Mouse (Mus musculus) midbrain, embryonic 11.5 days (tissue): ENCODE measurements around the gene Ccdc47. TPM values are rescaled to one million over a fixed set of nuclear protein-coding genes. Genes with fewer than 3 reads are reported as not detected.

ENCODE experiments used
- ATAC-seq: fragments of 200-750 bp; cut with Nextera tagmentation; 2 replicates; pipeline ENCODE4 v1.8.0; 2017; ENCODE audit warnings: moderate TSS enrichment, moderate library complexity; ENCODE audit not compliant: low FRiP score
- DNase-seq: peaks from one replicate; pipeline ENCODE4 v3.0.0; 2015; ENCODE audit warnings: low spot score; ENCODE audit errors: missing footprints
- H3K27ac ChIP-seq: fragments of 300-500 bp; sonication (generic); 2 replicates; pipeline ENCODE4 v1.5.1; 2014; ENCODE audit warnings: low read depth, low read length
- H3K27me3 ChIP-seq: fragments of 300-500 bp; sonication (generic); 2 replicates; pipeline ENCODE4 v1.6.1; 2014; ENCODE audit warnings: mild to moderate bottlenecking, low read length, moderate library complexity, mixed read lengths; ENCODE audit not compliant: control insufficient read depth, insufficient read depth
- H3K36me3 ChIP-seq: fragments of 300-500 bp; sonication (generic); 2 replicates; pipeline ENCODE4 v1.6.1; 2014; ENCODE audit warnings: mild to moderate bottlenecking, low read length, moderate library complexity, mixed read lengths; ENCODE audit not compliant: control insufficient read depth, insufficient read depth
- H3K4me1 ChIP-seq: fragments of 300-500 bp; sonication (generic); 2 replicates; pipeline ENCODE4 v1.6.1; 2014; ENCODE audit warnings: low read length; ENCODE audit not compliant: control insufficient read depth, insufficient read depth
- H3K4me2 ChIP-seq: fragments of 300-500 bp; sonication (generic); 2 replicates; pipeline ENCODE4 v1.6.1; 2014; ENCODE audit warnings: mild to moderate bottlenecking, moderate library complexity
- H3K4me3 ChIP-seq: fragments of 300-500 bp; sonication (generic); 2 replicates; pipeline ENCODE4 v1.5.1; 2014; ENCODE audit warnings: low read depth, low read length
- H3K9ac ChIP-seq: fragments of 300-500 bp; sonication (generic); 2 replicates; pipeline ENCODE4 v1.6.1; 2014; ENCODE audit warnings: low read length
- H3K9me3 ChIP-seq: fragments of 300-500 bp; sonication (generic); 2 replicates; pipeline ENCODE4 v1.6.1; 2016; ENCODE audit warnings: low read length; ENCODE audit not compliant: control insufficient read depth
- WGBS: fragments of 180-500 bp; shearing (Covaris S2); extraction: QIAGEN DNeasy Blood & Tissue Kit; methylation state at CpG from one replicate; pipeline ENCODE4 v1.1.7; 2014; 5-methylcytosine and 5-hydroxymethylcytosine counted together
- polyA plus RNA-seq: library from polyadenylated mRNA; unstranded; fragments of >200 nt; fragmentation: Nextera tagmentation; extraction: Ambion mirVana; gene quantifications from 2 replicates; pipeline ENCODE4 v1.2.1, GENCODE M21; 2014

The Ccdc47 gene
- polyA plus RNA-seq = 74.1 and 76.4 TPM in 2 replicates

DNA sequence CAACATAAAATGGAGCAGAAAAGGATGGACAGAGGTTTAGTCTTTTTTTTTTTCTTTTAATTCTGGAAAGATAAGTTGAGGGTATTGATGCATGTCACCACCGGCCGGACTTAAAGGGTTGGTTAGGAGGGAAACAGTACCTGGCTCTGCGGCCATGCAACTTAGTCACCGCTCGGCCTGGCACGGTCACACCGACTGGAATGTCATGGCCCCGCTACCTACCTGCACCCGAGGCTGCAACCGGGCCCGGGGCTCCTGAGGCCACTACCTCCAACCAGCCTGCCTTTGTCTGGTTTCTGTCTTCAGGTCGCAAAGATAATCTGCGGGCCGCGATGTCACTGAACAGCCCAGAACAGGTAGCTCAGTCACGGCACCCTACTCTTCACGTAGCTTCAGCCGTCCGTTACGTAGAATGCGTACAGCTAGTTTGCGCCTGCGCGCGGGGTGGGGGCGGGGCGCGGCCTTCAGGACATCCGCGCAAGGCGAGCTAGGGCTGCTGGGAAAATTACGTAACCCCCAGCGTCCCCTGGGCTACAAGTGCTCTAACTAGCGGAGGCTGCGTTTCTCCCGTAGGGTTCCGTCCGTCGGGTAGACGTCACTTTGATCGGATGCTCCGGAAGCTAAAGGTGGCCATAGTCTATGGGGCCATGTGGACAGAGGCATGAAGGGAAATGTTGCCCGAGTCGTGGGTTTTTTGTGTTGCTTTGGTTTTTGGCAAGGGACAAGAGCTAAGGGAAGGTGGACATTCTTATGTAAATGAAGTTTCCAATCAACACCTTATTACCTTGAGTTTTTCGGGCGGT lies at the start of gene Ccdc47:
Gene Ccdc47 (minus strand): TSS at position 418 of the 803 bp plus-strand sequence.
- DNase-seq = peak; percentile 99
- Histone ChIP-seq H3K4me1 (peaks cover 21% of the 10 kb centered on the region), H3K27me3 (no peaks in the 10 kb centered on the region), H3K36me3 (peaks cover 3% of the 10 kb centered on the region; the same call in 1 of the 2 replicates), H3K4me3 (peak within 1 kb of the TSS; percentile 57), H3K9ac (peak within 1 kb of the TSS; percentile 79), H3K4me2 (peak within 1 kb of the TSS; percentile 60), H3K27ac (peak within 1 kb of the TSS; percentile 81), H3K9me3 (no peaks in the 10 kb centered on the region)
- WGBS = under 1% methylated on average over 46 of the region's 46 CpGs
- ATAC-seq = peak; percentile 97

DNA sequence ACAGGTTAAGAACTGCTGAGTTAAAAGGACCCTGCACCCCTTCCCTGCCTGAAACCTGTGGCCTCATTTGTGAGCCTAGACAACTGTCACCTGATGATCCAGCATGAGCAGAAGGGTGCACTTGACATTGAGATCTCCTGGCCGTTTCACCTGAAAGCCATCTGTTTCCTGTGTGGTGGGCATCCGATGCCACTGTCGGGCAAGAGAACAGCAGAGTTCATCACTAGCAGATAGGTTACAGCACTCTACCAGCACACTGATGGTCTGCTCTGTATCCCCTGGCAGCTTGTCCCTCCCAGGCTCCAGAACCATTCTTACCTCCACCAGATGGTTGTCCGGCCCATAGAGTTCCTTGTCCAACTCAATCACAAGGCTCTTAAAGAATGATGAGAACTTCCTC lies 49.4 kb upstream of the Ccdc47 start:
- DNase-seq (no peak), ATAC-seq (no peak)
- no peaks in the 10 kb centered on the region for H3K27me3 ChIP-seq
- peaks cover 53% of the 10 kb centered on the region for H3K36me3 ChIP-seq
- H3K9me3 ChIP-seq = no peaks in the 10 kb centered on the region
- no peak overlapping the region for H3K27ac ChIP-seq
- H3K4me1 ChIP-seq = 0 out of 2 replicates have a peak, but pooled peaks cover 3% of the 10 kb centered on the region
- no peak overlapping the region for H3K4me2 ChIP-seq
- H3K9ac ChIP-seq = no peak overlapping the region
- no peak overlapping the region for H3K4me3 ChIP-seq
- 95% methylated on average over 4 of the region's 4 CpGs for WGBS

DNA sequence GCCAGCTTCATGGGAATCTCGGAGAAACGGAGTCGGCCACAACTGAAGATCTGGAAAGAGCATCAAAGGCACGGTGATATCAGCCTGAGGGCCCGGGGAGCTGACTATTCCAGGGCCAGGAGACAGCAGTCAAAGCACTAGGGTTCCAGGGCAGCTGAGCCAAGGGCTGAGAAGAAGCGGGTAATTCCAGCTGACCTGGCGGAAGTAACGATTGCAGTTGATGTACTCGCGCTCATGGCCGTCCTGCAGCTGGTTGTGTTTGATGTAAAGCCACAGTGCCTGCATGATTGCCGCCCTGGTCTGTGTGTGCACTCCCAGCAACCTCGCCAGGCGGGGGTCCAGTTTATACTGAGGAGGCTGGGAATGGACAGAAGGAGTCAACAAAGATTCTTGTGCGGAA lies 48.8 kb upstream of the Ccdc47 start:
- H3K4me1 ChIP-seq = 0 out of 2 replicates have a peak, but pooled peaks cover 3% of the 10 kb centered on the region
- no peak for DNase-seq

DNA sequence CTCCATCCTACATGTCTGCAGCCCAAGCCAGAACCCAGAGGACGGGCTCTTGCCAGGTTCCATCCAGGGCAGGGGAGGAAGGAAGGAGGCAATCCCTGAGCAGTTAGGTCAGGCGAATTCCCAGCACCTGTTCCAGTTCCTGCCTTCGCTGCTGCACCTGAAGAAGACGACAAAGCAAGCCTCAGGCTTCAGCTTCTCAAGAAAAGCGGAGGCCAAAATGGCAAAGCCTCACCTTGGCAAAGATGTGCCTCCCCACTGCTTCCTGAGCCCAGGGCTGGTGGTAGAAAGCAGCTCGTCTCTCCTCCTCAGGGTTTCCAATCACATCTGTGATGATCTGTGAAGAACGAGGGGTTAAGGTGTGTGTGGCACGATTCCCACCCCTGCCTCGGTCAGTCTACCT lies 47.8 kb upstream of the Ccdc47 start:
- Histone ChIP-seq H3K4me3 (no peak overlapping the region), H3K27me3 (no peaks in the 10 kb centered on the region), H3K27ac (no peak overlapping the region), H3K36me3 (peaks cover 54% of the 10 kb centered on the region), H3K4me2 (no peak overlapping the region), H3K4me1 (0 out of 2 replicates have a peak, but pooled peaks cover 3% of the 10 kb centered on the region), H3K9me3 (no peaks in the 10 kb centered on the region), H3K9ac (no peak overlapping the region)
- no peak for ATAC-seq
- no peak for DNase-seq
- WGBS = 96% methylated on average over 9 of the region's 9 CpGs

More for the DNA sequence above, 48.8 kb upstream of the Ccdc47 start:
- Histone ChIP-seq H3K4me2 (no peak overlapping the region), H3K9ac (no peak overlapping the region), H3K27me3 (no peaks in the 10 kb centered on the region), H3K27ac (no peak overlapping the region), H3K9me3 (no peaks in the 10 kb centered on the region), H3K4me3 (no peak overlapping the region), H3K36me3 (peaks cover 53% of the 10 kb centered on the region)
- WGBS = 96% methylated on average over 15 of the region's 15 CpGs
- ATAC-seq = no peak

GRCm38 (mm10) chr11:106260826-106261450 lies 44.8 kb upstream of the Ccdc47 start:
- Histone ChIP-seq H3K4me1 (peaks cover 10% of the 10 kb centered on the region), H3K4me2 (no peak overlapping the region), H3K27me3 (no peaks in the 10 kb centered on the region), H3K9me3 (no peaks in the 10 kb centered on the region), H3K36me3 (peaks cover 52% of the 10 kb centered on the region), H3K9ac (no peak overlapping the region), H3K27ac (no peak overlapping the region), H3K4me3 (no peak overlapping the region)
- no peak for DNase-seq
- 89% methylated on average over 14 of the region's 14 CpGs for WGBS
- ATAC-seq = no peak

- Histone ChIP-seq H3K27me3 (no peaks in the 10 kb centered on the region), H3K4me2 (peak overlapping the region; percentile 64), H3K9me3 (no peaks in the 10 kb centered on the region), H3K4me1 (peaks cover 15% of the 10 kb centered on the region), H3K36me3 (peaks cover 15% of the 10 kb centered on the region), H3K4me3 (peak overlapping the region; percentile 88), H3K27ac (peak overlapping the region; percentile 60; the same call in 1 of the 2 replicates), H3K9ac (peak overlapping the region; percentile 86)
- DNase-seq (no peak), ATAC-seq (no peak)
- 77% methylated on average over 5 of the region's 5 CpGs for WGBS
Measured at GRCm38 (mm10) chr11:106256775-106257174, 40.6 kb upstream of the Ccdc47 start.

DNA sequence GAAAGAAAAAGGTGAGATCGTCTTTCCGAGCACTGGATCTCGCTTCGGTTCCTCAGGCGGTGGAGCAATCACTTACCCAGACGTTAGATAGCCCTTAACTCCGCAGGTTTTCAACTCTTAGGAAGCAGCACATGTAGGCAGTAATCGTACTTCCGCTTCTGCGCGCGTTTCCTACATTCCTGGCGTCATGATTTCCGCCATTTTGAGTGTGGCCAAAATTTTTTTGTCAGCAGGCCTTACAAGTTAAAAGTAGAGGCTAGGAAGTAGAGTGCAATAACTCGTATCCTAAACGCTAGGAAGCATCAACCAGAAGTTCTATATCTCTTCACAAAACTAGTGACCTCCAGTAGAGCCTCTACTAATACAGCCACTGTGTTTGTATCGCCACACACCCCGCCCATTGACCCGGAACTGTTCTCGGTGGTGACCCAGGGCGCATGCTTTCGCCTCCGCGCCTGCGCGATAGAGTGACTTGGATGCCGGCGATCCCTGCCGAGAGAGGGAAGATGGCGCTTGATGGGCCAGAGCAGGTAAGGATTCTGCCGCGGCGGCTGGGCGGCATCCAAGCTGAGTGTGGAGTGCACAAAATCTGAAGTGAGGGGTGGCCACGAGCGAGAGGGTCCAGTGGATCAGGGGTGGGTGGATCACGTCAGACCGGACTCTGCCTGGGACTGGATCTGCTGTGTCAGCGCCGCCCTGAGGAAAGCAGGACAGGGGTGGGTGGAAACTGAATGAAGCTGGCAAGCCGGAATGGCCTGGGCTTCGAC lies 39.7 kb upstream of the Ccdc47 start, which contains the start of the genes Ftsj3 and Psmc5:
Gene Ftsj3 (minus strand): TSS at position 395 of the 767 bp plus-strand sequence.
Gene Psmc5 (plus strand): TSS at position 470 of the 767 bp plus-strand sequence.
- Histone ChIP-seq H3K4me3 (peak within 1 kb of the TSS; percentile 88), H3K27me3 (no peaks in the 10 kb centered on the region), H3K9ac (peak within 1 kb of the TSS; percentile 86), H3K9me3 (no peaks in the 10 kb centered on the region), H3K36me3 (peaks cover 9% of the 10 kb centered on the region), H3K27ac (peak within 1 kb of the TSS; percentile 60), H3K4me1 (peaks cover 15% of the 10 kb centered on the region), H3K4me2 (peak within 1 kb of the TSS; percentile 64)
- peak; percentile 96 for ATAC-seq
- DNase-seq = peak; percentile 99
- WGBS = under 1% methylated on average over 42 of the region's 42 CpGs

GRCm38 (mm10) chr11:106255174-106255573 lies 39.0 kb upstream of the Ccdc47 start:
- WGBS = 4% methylated on average over 22 of the region's 22 CpGs
- Histone ChIP-seq H3K27me3 (no peaks in the 10 kb centered on the region), H3K9me3 (no peaks in the 10 kb centered on the region), H3K27ac (no peak overlapping the region), H3K36me3 (peaks cover 15% of the 10 kb centered on the region), H3K4me1 (peaks cover 15% of the 10 kb centered on the region), H3K4me2 (peak overlapping the region; percentile 64), H3K9ac (peak overlapping the region; percentile 86), H3K4me3 (peak overlapping the region; percentile 88)
- ATAC-seq (no peak), DNase-seq (no peak)
